Mouse (Mus musculus) thymus, postnatal 4 days (tissue): Measurements from ENCODE around the gene Dhrs7.
"Not testable (repeated sequence)": the region's sequence is repeated elsewhere in the genome, so short reads cannot be mapped to it uniquely, and the experiment has no call there.

Experiments used
- DNase-seq: peaks from one replicate; pipeline ENCODE4 v3.0.0; 2021

The Dhrs7 gene

GRCm38 (mm10) chr12:72664735-72665337 lies at the start of gene Dhrs7:
TSS of gene Dhrs7 (minus strand) at chr12:72664909.
- DNase-seq = peak; percentile 90

GRCm38 (mm10) chr12:72709981-72710380 lies 45.3 kb upstream of the Dhrs7 start:
- DNase-seq = no peak

GRCm38 (mm10) chr12:72704068-72704467 lies 39.4 kb upstream of the Dhrs7 start:
- DNase-seq = no peak

GRCm38 (mm10) chr12:72700013-72700412 lies 35.3 kb upstream of the Dhrs7 start:
- no peak for DNase-seq

- DNase-seq = no peak
Measured at GRCm38 (mm10) chr12:72694901-72695463, 30.3 kb upstream of the Dhrs7 start.

- DNase-seq = no peak
Measured at GRCm38 (mm10) chr12:72694438-72694837, 29.7 kb upstream of the Dhrs7 start.

GRCm38 (mm10) chr12:72693895-72694294 lies 29.2 kb upstream of the Dhrs7 start:
- peak; percentile 14 for DNase-seq

GRCm38 (mm10) chr12:72688281-72688680 lies 23.6 kb upstream of the Dhrs7 start:
- not testable (repeated sequence) for DNase-seq

- DNase-seq = not testable (repeated sequence)
Measured at GRCm38 (mm10) chr12:72687741-72688140, 23.0 kb upstream of the Dhrs7 start.

- not testable (repeated sequence) for DNase-seq
Measured at GRCm38 (mm10) chr12:72686566-72686965, 21.9 kb upstream of the Dhrs7 start.

- DNase-seq = no peak
Measured at GRCm38 (mm10) chr12:72683612-72684011, 18.9 kb upstream of the Dhrs7 start.

- no peak for DNase-seq
Measured at GRCm38 (mm10) chr12:72682511-72683282, 18.0 kb upstream of the Dhrs7 start.

GRCm38 (mm10) chr12:72681919-72682318 lies 17.2 kb upstream of the Dhrs7 start:
- DNase-seq = no peak

- DNase-seq = no peak
Measured at GRCm38 (mm10) chr12:72679635-72680034, 14.9 kb upstream of the Dhrs7 start.

GRCm38 (mm10) chr12:72674820-72675219 lies 10.1 kb upstream of the Dhrs7 start:
- no peak for DNase-seq

- no peak for DNase-seq
Measured at GRCm38 (mm10) chr12:72674079-72674797, 9.5 kb upstream of the Dhrs7 start.

GRCm38 (mm10) chr12:72671516-72672135 lies 6.9 kb upstream of the Dhrs7 start:
- DNase-seq = no peak

- DNase-seq = no peak
Measured at GRCm38 (mm10) chr12:72670921-72671320, 6.2 kb upstream of the Dhrs7 start.

- no peak for DNase-seq
Measured at GRCm38 (mm10) chr12:72667868-72668469, 3.3 kb upstream of the Dhrs7 start.

GRCm38 (mm10) chr12:72666015-72666414 lies 1.3 kb upstream of the Dhrs7 start:
- DNase-seq = no peak

- DNase-seq = peak; percentile 18
Measured at GRCm38 (mm10) chr12:72664020-72664734, 532 bp downstream of the Dhrs7 start.

- DNase-seq = no peak
Measured at GRCm38 (mm10) chr12:72655775-72656174, 8.9 kb downstream of the Dhrs7 start.
